ENCODE assay signal across 26 mouse cellular contexts in the genomic region with DNA sequence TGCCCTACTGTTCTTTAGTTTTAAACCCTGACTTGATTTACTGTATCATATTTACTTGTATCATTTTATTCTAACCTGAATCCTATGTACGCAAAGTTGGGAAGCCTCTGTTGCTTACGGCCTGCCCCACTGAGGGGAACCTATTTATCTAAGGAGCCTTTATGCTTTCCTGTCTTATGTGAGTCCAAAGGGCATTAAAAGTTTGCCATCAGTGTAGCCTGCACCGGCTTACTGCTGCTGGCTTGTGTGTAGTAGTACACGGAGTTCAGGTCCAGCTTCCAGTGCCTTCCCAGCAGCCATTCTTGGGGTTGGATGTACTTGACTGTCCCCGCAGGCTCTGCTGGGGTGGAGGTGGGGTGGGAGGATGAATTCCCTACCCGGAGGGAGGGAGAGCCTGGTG. TPM values are rescaled to one million over a fixed set of nuclear protein-coding genes. Genes with fewer than 3 reads are reported as not detected.
"Had no signal": no experiment of that assay in that cellular context is flagged by ENCODE, and none has a peak within 500 bp of the region (broad histone marks: within the 10 kb centered on the region; RNA-seq: fewer than 3 reads in every experiment).

No protein-coding gene starts in this region.

- H3K9ac ChIP-seq: heart, embryonic 13.5 days; heart, embryonic 15.5 days; hindbrain, embryonic 13.5 days; hindbrain, embryonic 15.5 days; limb, embryonic 13.5 days; limb, embryonic 15.5 days; liver, embryonic 13.5 days had no signal

- H3K4me1 ChIP-seq: hindbrain, embryonic 13.5 days; hindbrain, embryonic 15.5 days; limb, embryonic 13.5 days; limb, embryonic 15.5 days had no signal

- H3K4me2 ChIP-seq: heart, embryonic 11.5 days; heart, embryonic 13.5 days; heart, embryonic 15.5 days; hindbrain, embryonic 13.5 days; hindbrain, embryonic 15.5 days; limb, embryonic 13.5 days; limb, embryonic 15.5 days; liver, embryonic 13.5 days had no signal

- H3K4me3 ChIP-seq: heart, adult 2 months; heart, embryonic 13.5 days; heart, embryonic 15.5 days; hindbrain, embryonic 13.5 days; hindbrain, embryonic 15.5 days; layer of hippocampus, adult 2 months; left cerebral cortex, adult 2 months; limb, embryonic 13.5 days; limb, embryonic 15.5 days; liver, embryonic 13.5 days had no signal

- H3K36me3 ChIP-seq: heart, embryonic 13.5 days; heart, embryonic 15.5 days; hindbrain, embryonic 13.5 days; hindbrain, embryonic 15.5 days; limb, embryonic 15.5 days; liver, embryonic 13.5 days had no signal

- DNase-seq: gastrocnemius, postnatal 14 days; gastrocnemius, postnatal 36 days; heart, adult 11 months; heart, adult 2 months; heart, postnatal 14 days; heart, postnatal 36 days; kidney, adult 18-20 months; kidney, adult 8-10 months; kidney, postnatal 10 days; kidney, postnatal 25 days; kidney, postnatal 4 days; liver, embryonic 13.5 days had no signal

- ATAC-seq: hindbrain, postnatal 0 days had no signal

- H3K27me3 ChIP-seq: heart, embryonic 13.5 days; heart, embryonic 15.5 days; hindbrain, embryonic 13.5 days; hindbrain, embryonic 15.5 days; limb, embryonic 13.5 days; limb, embryonic 15.5 days; liver, embryonic 13.5 days had no signal

- H3K9me3 ChIP-seq: heart, embryonic 13.5 days; heart, embryonic 15.5 days; hindbrain, embryonic 13.5 days; hindbrain, embryonic 15.5 days; limb, embryonic 13.5 days; limb, embryonic 15.5 days; liver, embryonic 13.5 days had no signal

- H3K27ac ChIP-seq: heart, adult 2 months; heart, embryonic 13.5 days; heart, embryonic 15.5 days; hindbrain, embryonic 13.5 days; hindbrain, embryonic 15.5 days; hindbrain, postnatal 0 days; layer of hippocampus, adult 2 months; left cerebral cortex, adult 2 months; limb, embryonic 13.5 days; limb, embryonic 15.5 days; liver, embryonic 13.5 days had no signal

RNA-seq across cellular contexts. Expression of gene Prss48, which starts 17.8 kb away (rescaled TPM):
- polyA plus RNA-seq: frontal cortex, adult 2 months; heart, adult 2 months; heart, embryonic 11.5 days; heart, embryonic 13.5 days; heart, embryonic 15.5 days; heart, postnatal 0 days; hindbrain, embryonic 13.5 days; hindbrain, embryonic 15.5 days; hindbrain, postnatal 0 days; kidney, embryonic 14.5 days; limb, embryonic 13.5 days; limb, embryonic 15.5 days; liver, embryonic 13.5 days; liver, embryonic 16.5 days had no signal
